Mouse (Mus musculus) erythroid progenitor cell, adult 5-6 weeks (primary cell): ENCODE results near the gene Efna1. TPM values are rescaled to one million over a fixed set of nuclear protein-coding genes. Genes with fewer than 3 reads are reported as not detected.

Source experiments
- ATAC-seq: replicated peaks from 2 replicates; pipeline ENCODE4 v1.8.0; 2016; ENCODE audit warnings: moderate number of reproducible peaks, mild to moderate bottlenecking, moderate TSS enrichment, inconsistent platforms; ENCODE audit not compliant: poor library complexity, low FRiP score, severe bottlenecking
- total RNA-seq, 2 experiments: library from RNA; stranded (forward) in 1 of 2; stranded (reverse) in 1 of 2; fragments of 150-400 nt in 1 of 2; fragments of 186-747, 209-891 nt in 1 of 2; gene quantifications; 2 replicates each; pipeline versions ENCODE4 v1.2.3 to v1.2.4; 2015 to 2017; ENCODE audit warnings: low replicate concordance in 2 of 2

Efna1 gene
- total RNA-seq, 2 experiments from 2014 or later = not detected

GRCm38 (mm10) chr3:89281579-89282290, 793 bp upstream of the Efna1 start:
- no peak for ATAC-seq

GRCm38 (mm10) chr3:89280050-89280605, 814 bp downstream of the Efna1 start:
- no peak for ATAC-seq

GRCm38 (mm10) chr3:89279153-89279890, 1.6 kb downstream of the Efna1 start:
- ATAC-seq = no peak

DNA sequence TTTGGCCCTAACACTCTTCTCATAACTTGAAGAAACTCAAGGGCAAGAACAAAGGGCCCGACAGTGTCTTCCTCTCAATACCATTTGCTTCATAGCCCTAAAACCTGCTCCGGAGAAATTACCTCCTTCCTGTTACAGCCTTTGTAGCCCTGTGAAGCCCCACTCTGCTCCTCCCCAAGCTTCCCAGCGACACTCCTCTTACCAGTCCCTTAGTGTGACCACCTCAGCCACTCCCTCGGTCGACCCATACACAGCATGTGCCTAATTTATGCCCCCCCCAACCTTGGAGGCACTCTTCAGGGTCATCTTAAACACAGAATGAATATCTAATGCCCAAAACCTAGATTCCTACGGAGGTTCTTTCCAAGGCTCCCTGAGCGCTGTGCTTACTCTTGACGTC, 2.3 kb downstream of the Efna1 start:
- ATAC-seq = no peak

DNA sequence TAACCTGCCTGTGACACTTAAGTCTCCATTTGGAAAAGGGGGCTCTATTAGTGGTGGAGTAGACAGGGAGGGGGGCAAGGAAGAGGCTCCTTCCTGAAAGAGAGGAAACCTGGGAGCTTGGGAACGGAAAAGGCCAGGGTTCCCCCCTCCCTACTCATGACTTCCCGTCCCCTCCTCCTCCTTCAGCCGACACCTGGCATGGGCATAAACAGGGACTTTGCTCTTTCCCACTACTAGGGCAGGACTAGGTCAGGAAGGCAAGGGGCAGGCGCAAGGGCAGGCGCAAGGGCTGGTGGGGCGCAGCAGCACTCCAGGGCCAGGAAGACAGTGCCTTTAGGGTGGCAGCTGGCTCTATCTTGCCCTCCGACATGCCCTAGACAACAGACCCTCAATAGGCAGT, 2.8 kb downstream of the Efna1 start:
- ATAC-seq = no peak

DNA sequence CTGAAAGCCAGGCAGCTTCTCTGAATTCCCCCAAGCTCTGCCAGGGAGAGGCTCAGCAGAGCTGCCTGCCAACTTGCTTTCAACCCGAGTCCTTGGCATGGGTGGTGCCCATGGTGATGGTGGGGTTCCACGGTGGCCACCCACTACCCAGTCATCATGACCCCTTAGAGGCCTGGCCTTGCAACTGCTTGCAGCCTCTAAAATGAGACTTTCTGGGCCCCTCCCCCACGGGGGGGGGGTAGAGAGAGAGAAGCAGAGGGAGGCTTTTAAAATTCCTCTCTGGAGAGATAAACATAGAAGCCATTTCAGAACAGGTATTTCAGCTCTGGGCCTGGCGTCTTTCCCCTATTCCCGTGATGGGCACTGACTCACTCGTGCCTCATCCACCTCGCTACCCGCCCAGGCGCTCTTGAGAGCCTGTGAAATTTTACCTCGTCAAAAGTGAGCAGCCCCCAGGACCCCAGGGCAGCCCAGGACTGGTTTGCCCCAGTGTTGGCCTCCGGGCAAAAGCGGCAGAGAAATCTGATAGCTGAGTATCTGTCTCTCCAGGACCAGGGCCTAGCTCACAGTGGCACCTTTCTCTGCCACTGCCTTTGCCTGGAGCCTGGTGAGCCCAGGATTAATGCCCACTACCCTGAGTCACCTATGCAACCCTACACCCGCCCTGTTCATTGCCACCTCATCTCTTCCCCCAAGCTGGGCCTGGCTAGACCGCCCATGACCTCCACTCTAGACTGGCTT, 3.5 kb downstream of the Efna1 start:
- no peak for ATAC-seq

- ATAC-seq = no peak
Measured at GRCm38 (mm10) chr3:89276061-89276460, 4.9 kb downstream of the Efna1 start.

DNA sequence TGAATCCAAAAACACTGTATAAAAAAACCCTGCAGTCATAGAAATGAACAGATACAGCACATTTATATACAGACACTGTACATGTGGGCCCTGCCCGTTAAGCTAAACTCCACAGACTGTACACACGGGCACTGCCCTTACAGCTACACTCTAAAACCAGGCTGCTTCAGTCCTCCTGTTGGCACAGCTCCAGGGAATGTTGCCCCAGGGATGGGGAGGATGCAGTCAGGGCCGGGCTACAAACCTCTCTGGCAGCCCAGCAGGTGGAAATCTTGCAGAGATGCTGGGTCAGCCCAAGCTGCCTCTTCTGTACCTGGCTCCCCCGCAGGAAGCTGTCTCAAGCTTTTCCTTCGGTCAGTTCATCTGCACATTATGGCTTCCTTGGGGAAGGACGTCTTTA, 9.2 kb downstream of the Efna1 start:
- ATAC-seq = no peak

DNA sequence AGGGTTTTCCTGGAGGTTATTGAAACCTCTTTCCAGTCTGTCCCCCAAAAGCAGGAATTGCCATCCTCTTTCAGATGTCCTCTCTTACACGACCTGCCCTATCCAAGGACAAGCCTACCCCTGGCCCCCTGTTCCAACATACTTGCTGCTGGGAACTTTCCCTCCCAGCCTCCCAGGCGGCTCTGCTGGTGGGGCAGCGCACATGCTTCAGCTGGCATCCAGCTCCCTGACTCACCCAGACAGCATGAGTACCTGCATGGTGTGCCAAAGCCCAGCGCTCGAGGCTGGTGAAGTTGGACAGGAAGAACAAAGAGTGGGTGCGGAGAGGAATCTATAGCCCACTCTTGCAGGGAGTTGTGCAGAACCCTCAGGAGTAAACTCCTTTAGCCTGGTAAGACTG, 10.1 kb downstream of the Efna1 start:
- no peak for ATAC-seq

- peak; percentile 83 for ATAC-seq
Measured at GRCm38 (mm10) chr3:89270051-89270755, 10.7 kb downstream of the Efna1 start, which contains the start of gene Slc50a1. Slc50a1 (minus strand) TSS chr3:89270570.

DNA sequence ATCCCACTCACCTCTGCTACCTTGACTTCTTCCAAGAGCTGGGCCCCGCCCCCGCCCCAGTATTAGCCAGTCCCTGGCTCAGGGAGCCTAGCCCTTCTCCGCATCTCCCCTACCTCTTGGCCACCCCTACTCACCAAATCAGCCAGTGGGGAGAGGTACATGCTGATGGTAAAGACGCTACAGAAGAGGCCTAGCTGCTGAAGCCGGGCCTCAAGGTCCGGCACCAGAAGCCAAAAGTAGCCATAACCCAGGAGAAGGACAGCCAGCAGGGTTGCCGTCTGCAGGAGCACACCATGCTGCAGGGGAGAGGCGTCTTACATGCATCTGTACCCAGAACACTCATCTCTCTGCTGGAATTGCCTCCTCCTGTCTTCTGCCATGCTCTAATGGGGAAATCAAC, 12.0 kb downstream of the Efna1 start:
- ATAC-seq = no peak

DNA sequence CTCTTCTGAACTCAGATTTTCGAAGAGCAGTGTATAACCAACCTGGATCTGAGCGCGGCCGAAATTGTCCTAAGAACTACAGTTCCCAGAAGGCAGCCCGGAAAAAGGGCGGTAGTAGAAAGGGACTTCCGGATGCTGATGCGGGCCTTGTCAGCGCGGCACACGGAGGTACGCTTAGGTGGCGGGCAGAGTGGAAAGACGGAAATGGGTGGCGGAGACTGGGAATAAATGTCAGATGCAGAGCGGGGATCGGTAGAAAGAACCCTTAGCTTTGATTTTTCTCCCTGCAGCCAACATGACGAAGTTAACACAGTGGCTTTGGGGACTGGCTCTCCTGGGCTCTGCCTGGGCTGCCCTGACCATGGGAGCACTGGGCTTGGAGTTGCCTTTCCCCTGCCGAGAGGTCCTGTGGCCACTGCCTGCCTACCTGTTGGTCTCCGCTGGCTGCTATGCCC, 14.5 kb downstream of the Efna1 start:
- ATAC-seq = peak; percentile 90

DNA sequence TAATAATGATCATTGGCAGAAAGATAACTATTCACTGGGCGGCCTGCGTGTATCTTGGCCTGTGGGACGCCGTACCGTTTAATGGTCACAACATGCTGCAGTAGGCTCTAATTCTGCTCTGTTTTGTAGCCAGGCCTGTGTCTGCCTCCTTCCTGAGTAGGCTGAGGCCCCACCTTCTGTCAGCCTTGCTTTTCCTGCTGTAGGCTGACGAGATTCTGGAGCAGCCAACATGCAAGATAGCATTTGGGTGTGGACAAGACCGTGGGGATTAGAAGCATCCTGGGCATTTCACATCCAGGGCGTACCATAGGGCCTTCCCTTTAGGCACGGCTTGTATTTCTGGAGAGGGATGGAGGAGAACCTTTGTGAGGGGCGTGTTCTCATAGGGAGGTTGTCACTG, 18.5 kb downstream of the Efna1 start:
- no peak for ATAC-seq

- ATAC-seq = no peak
Measured at GRCm38 (mm10) chr3:89260211-89260610, 20.7 kb downstream of the Efna1 start.

- ATAC-seq = no peak
Measured at GRCm38 (mm10) chr3:89259076-89259475, 21.9 kb downstream of the Efna1 start, which contains the start of gene Dpm3. Dpm3 (plus strand) TSS chr3:89259358.

DNA sequence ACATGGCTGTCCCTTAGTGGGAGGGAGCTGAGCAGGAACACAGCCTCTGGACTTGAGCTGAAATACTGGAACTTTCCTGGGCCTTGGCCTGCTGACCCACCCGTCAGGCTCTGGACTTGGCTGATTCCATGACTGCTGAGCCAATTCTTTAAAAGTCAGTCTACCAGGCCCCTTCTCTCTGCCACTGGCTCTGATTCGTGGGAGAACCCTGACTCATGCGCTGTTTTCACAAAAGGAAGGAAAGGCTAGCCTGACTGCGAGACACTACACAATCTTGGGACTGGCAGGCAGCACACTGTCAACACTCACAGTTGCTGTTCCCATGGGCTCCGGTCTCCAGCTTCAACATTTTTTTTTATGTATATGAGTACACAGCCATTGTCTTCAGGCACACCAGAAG, 24.8 kb downstream of the Efna1 start:
- no peak for ATAC-seq

- ATAC-seq = no peak
Measured at GRCm38 (mm10) chr3:89254994-89255393, 25.9 kb downstream of the Efna1 start.

DNA sequence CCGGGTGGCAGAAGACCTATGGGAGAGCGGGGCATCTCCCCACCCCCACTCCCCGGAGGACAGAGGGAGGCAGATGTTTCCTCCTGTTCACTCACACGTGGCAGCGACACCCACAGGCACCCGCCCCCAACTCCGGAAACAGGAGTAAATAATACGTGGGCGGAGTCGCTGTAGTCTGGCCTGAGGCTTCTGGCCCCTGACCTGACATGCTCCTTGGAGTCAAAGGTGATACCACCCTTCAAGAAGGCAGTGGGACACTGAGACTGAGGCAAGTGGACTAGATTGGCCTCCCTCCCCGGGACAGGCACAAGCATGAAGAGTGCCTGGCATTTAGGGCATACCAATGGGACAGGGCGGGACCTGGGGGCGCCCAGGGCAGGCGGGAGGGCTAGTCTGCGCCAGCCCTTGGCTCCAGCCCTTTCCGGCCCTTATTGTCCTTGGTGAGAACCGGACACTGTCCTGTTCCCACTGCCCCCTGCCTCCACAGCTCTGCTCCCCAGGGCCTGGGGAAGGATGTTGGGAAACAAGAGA, 29.5 kb downstream of the Efna1 start:
- ATAC-seq = no peak

- ATAC-seq = 0 out of 2 replicates have a peak, but pooled peaks have one; percentile 16
Measured at GRCm38 (mm10) chr3:89250435-89251040, 30.4 kb downstream of the Efna1 start.
